Mouse (Mus musculus): ENCODE data around the gene Pgbd1.
"Not testable (repeated sequence)": the region's sequence is repeated elsewhere in the genome, so short reads cannot be mapped to it uniquely, and the experiment has no call there.

The Pgbd1 gene

GRCm38 (mm10) chr13:21440503-21441206, at the start of gene Pgbd1:
Gene Pgbd1, minus strand, starts transcription at chr13:21441058.
- in situ Hi-C loops (cut with MboI, MseI) = loop anchor here (5.0 to 10.0 kb wide), 2 partner anchors 38 to 76 kb away; partner anchors contain the start of genes Zkscan3 and Zscan12

GRCm38 (mm10) chr13:21486881-21487280, 46.0 kb upstream of the Pgbd1 start:
- in situ Hi-C loops (cut with MboI, MseI) = no loop called here

- in situ Hi-C loops (cut with MboI, MseI) = not testable (repeated sequence)
Observed at GRCm38 (mm10) chr13:21478759-21479670, 38.2 kb upstream of the Pgbd1 start, which contains the start of the genes Zkscan4 and Gm10065. Gene Zkscan4, plus strand, starts transcription at chr13:21478907. Gene Gm10065, minus strand, starts transcription at chr13:21479441.

- in situ Hi-C loops (cut with MboI, MseI) = no loop called here
Observed at GRCm38 (mm10) chr13:21472427-21472826, 31.6 kb upstream of the Pgbd1 start.

GRCm38 (mm10) chr13:21469097-21469496, 28.2 kb upstream of the Pgbd1 start:
- in situ Hi-C loops (cut with MboI, MseI) = no loop called here

GRCm38 (mm10) chr13:21468061-21469019, 27.5 kb upstream of the Pgbd1 start, which contains the start of gene Nkapl:
Gene Nkapl, minus strand, starts transcription at chr13:21468509.
- in situ Hi-C loops (cut with MboI, MseI) = no loop called here

- in situ Hi-C loops (cut with MboI, MseI) = no loop called here
Observed at GRCm38 (mm10) chr13:21467336-21467735, 26.5 kb upstream of the Pgbd1 start.

GRCm38 (mm10) chr13:21462516-21462915, 21.7 kb upstream of the Pgbd1 start:
- in situ Hi-C loops (cut with MboI, MseI) = not testable (repeated sequence)

GRCm38 (mm10) chr13:21456347-21456746, 15.5 kb upstream of the Pgbd1 start:
- in situ Hi-C loops (cut with MboI, MseI) = no loop called here

- in situ Hi-C loops (cut with MboI, MseI) = no loop called here
Observed at GRCm38 (mm10) chr13:21454133-21454532, 13.3 kb upstream of the Pgbd1 start.

- in situ Hi-C loops (cut with MboI, MseI) = no loop called here
Observed at GRCm38 (mm10) chr13:21453449-21453848, 12.6 kb upstream of the Pgbd1 start, which contains the start of gene Zscan26. Gene Zscan26, minus strand, starts transcription at chr13:21453730.

GRCm38 (mm10) chr13:21453042-21453441, 12.2 kb upstream of the Pgbd1 start:
- in situ Hi-C loops (cut with MboI, MseI) = no loop called here

- in situ Hi-C loops (cut with MboI, MseI) = loop anchor here (10.0 kb wide), 1 partner anchor 83 kb away; the partner anchor contains the start of gene Zscan12
Observed at GRCm38 (mm10) chr13:21447856-21448614, 7.2 kb upstream of the Pgbd1 start.

GRCm38 (mm10) chr13:21446796-21447195, 5.9 kb upstream of the Pgbd1 start:
- in situ Hi-C loops (cut with MboI, MseI) = loop anchor here (10.0 kb wide), 1 partner anchor 82 kb away; the partner anchor contains the start of gene Zscan12

GRCm38 (mm10) chr13:21441207-21441572, 332 bp upstream of the Pgbd1 start:
- in situ Hi-C loops (cut with MboI, MseI) = loop anchor here (5.0 to 10.0 kb wide), 2 partner anchors 39 to 76 kb away; partner anchors contain the start of genes Zkscan3 and Zscan12

GRCm38 (mm10) chr13:21435476-21435875, 5.4 kb downstream of the Pgbd1 start:
- in situ Hi-C loops (cut with MboI, MseI) = no loop called here

GRCm38 (mm10) chr13:21427631-21428030, 13.2 kb downstream of the Pgbd1 start:
- in situ Hi-C loops (cut with MboI, MseI) = no loop called here

- in situ Hi-C loops (cut with MboI, MseI) = no loop called here
Observed at GRCm38 (mm10) chr13:21423301-21423700, 17.6 kb downstream of the Pgbd1 start.

- in situ Hi-C loops (cut with MboI, MseI) = no loop called here
Observed at GRCm38 (mm10) chr13:21418865-21419264, 22.0 kb downstream of the Pgbd1 start.

All from T-helper 2 cell (primary cell).